Mouse (Mus musculus): ENCODE data around the gene Nrm.

DNA sequence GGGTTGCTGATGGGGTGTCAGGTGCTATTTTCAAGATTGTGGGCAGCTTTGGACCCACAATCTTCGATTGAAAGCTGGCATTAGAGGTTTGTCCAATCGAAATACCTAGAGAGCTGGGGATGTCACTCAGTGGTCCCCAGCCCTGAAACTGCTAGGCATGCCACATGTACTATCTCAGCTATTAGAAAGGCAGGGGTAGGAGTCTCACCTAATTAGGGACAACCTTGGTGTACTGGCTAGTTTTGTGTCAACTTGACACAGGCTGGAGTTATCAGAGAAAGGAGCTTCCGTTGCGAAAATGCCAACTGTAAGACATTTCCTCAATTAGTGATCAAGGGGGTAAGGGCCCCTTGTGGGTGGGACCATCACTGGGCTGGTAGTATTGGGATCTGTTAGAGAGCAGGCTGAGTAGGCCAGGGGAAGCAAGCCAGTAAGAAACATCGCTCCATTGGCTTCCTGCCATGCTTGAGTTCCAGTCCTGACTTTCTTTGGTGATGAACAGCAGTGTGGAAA is 27.8 kb upstream of the Nrm start:
- TF ChIP-seq POLR2A (IDR thresholded peaks at IDR 0.05; ENCODE audit: insufficient read depth, low read depth, low read length) = no peak
- TF ChIP-seq CTCF (IDR thresholded peaks at IDR 0.05) = no peak

Measured in heart, adult 2 months (tissue).